Mouse (Mus musculus): Measurements from ENCODE around the gene Gm13275.
"Not testable (repeated sequence)": the region's sequence is repeated elsewhere in the genome, so short reads cannot be mapped to it uniquely, and the experiment has no call there.

The Gm13275 gene

GRCm38 (mm10) chr4:88793936-88794675 lies at the start of gene Gm13275:
Gene Gm13275 (plus strand): TSS chr4:88794487.
- not testable (repeated sequence) for DNase-seq (ENCODE audit: extremely low read depth, low read depth)

GRCm38 (mm10) chr4:88749926-88750325 lies 44.4 kb upstream of the Gm13275 start:
- DNase-seq (ENCODE audit: extremely low read depth, low read depth): no peak

DNA sequence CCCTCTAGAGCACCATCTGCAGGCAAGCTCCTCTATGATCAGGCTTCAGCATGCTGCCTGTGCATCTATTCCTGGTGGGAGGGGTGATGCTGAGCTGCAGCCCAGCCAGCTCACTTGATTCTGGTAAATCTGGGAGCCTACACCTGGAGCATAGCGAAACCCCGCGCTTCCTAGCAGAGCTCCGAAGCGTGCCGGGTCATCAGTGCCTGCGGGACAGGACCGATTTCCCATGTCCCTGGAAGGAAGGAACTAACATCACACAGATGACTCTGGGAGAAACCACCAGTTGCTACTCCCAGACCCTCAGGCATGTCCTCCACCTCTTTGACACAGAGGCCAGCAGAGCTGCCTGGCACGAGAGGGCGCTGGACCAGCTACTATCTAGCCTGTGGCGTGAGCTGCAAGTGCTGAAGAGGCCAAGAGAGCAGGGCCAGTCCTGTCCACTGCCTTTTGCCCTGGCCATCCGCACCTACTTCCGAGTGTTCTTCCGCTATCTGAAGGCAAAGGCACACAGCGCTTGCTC lies 39.4 kb upstream of the Gm13275 start, which contains the start of gene Gm13271:
Gene Gm13271, plus strand, starts transcription at position 51 of the 523 bp plus-strand sequence.
- not testable (repeated sequence) for DNase-seq (ENCODE audit: extremely low read depth, low read depth)

DNA sequence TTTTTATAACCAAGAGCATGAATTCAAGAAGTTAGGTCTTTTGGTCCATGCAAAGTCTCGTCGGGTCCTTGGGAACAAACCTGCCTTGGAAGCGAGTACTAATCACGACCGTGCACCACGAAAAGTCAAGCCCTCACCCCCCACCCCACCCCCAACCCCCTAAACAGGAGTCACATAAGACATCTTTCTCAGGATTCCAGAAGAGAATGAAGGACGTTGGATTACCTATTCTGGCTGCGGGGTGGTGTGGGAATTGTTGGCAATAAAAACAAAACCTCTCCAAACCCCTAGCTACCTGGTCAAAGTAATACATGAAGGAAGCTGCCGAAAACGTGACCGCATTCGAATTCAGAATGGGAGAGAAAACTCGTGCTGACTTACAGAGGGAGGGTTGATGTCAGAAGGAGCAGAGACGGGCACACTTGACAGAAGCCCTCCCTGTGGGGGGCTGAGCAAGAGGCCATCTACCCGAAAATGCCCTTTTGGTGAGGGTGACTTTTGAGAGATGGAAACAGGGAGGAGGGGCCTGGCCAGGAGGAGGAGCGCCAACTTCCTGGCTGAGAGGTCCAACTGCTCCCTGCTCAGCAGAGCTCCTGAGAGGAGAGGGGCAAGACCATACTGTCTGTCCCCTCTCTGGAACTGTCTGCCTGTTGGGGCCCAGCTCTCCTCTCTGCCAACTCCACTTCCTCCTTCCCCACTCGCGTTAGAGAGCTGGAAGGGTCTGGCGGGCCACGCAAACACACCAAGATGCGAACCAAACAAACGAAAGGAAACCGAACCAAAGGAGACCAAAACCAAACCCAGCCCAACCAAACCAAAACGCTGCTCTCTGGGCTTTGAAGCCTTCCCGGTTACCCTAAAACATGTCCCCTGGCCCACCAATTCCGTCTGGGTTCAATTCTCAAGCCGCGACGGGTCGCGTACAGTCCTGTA lies 37.4 kb upstream of the Gm13275 start:
- DNase-seq (ENCODE audit: extremely low read depth, low read depth): peak; percentile 43

DNA sequence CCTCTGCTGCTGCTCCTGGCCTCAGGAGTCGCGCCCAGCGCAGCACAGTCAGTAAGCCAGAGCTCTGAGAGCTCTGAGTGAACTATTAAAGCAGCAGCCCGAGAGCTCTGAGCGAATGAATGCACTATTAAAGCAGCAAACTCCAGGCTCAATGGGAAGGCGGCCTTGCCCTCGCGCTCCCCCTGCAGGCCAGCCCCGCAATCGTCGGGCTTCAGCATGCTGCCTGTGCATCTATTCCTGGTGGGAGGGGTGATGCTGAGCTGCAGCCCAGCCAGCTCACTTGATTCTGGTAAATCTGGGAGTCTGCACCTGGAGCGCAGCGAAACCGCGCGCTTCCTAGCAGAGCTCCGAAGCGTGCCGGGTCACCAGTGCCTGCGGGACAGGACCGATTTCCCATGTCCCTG lies 36.7 kb upstream of the Gm13275 start:
- not testable (repeated sequence) for DNase-seq (ENCODE audit: extremely low read depth, low read depth)

GRCm38 (mm10) chr4:88758751-88759150 lies 35.5 kb upstream of the Gm13275 start:
- not testable (repeated sequence) for DNase-seq (ENCODE audit: extremely low read depth, low read depth)

DNA sequence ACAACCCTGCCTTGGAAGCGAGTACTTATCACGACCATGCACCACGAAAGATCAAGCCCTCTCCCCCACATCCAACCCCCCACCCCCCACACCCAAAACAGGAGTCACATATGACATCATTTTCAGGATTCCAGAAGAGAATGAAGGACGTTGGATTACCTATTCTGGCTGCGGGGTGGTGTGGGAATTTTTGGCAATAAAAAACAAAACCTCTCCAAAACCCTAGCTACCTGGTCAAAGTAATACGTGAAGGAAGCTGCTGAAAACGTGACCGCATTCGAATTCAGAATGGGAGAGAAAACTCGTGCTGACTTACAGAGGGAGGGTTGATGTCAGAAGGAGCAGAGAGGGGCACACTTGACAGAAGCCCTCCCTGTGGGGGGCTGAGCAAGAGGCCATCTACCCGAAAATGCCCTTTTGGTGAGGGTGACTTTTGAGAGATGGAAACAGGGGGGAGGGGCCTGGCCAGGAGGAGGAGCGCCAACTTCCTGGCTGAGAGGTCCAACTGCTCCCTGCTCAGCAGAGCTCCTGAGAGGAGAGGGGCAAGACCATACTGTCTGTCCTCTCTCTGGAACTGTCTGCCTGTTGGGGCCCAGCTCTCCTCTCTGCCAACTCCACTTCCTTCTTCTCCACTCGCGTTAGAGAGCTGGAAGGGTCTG lies 34.5 kb upstream of the Gm13275 start, which contains the start of gene Gm13283:
Gene Gm13283, plus strand, starts transcription at position 510 of the 659 bp plus-strand sequence.
- DNase-seq (ENCODE audit: extremely low read depth, low read depth): peak; percentile 81

- DNase-seq (ENCODE audit: extremely low read depth, low read depth): not testable (repeated sequence)
Measured at GRCm38 (mm10) chr4:88760431-88760830, 33.9 kb upstream of the Gm13275 start.

GRCm38 (mm10) chr4:88761776-88762175 lies 32.5 kb upstream of the Gm13275 start:
- DNase-seq (ENCODE audit: extremely low read depth, low read depth): not testable (repeated sequence)

GRCm38 (mm10) chr4:88762341-88762740 lies 31.9 kb upstream of the Gm13275 start:
- DNase-seq (ENCODE audit: extremely low read depth, low read depth): not testable (repeated sequence)

- not testable (repeated sequence) for DNase-seq (ENCODE audit: extremely low read depth, low read depth)
Measured at GRCm38 (mm10) chr4:88763384-88764018, 30.8 kb upstream of the Gm13275 start.

DNA sequence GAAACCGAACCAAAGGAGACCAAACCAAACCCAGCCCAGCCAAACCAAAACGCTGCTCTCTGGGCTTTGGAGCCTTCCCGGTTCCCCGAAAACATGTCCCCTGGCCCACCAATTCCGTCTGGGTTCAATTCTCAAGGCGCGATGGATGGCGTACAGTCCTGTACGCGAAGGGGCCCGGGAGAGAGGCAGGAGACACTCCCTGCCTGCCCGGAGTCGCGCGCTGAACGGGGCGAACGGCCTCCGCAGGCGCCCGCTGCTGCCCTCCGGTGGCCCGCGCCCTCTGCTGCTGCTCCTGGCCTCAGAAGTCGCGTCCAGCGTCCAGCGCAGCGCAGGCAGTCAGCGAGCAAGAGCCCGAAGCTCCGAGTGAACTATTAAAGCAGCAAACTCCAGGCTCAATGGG lies 20.8 kb upstream of the Gm13275 start, which contains the start of gene Gm13290:
Gene Gm13290, plus strand, starts transcription at position 301 of the 400 bp plus-strand sequence.
- not testable (repeated sequence) for DNase-seq (ENCODE audit: extremely low read depth, low read depth)

DNA sequence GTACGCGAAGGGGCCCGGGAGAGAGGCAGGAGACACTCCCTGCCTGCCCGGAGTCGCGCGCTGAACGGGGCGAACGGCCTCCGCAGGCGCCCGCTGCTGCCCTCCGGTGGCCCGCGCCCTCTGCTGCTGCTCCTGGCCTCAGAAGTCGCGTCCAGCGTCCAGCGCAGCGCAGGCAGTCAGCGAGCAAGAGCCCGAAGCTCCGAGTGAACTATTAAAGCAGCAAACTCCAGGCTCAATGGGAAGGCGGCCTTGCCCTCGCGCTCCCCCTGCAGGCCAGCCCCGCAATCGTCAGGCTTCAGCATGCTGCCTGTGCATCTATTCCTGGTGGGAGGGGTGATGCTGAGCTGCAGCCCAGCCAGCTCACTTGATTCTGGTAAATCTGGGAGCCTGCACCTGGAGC lies 17.7 kb upstream of the Gm13275 start, which contains the start of gene Gm13289:
Gene Gm13289, plus strand, starts transcription at position 301 of the 400 bp plus-strand sequence.
- DNase-seq (ENCODE audit: extremely low read depth, low read depth): not testable (repeated sequence)

GRCm38 (mm10) chr4:88779550-88779949 lies 14.7 kb upstream of the Gm13275 start, which contains the start of gene Gm13272:
Gene Gm13272 (plus strand): TSS chr4:88779850.
- not testable (repeated sequence) for DNase-seq (ENCODE audit: extremely low read depth, low read depth)

DNA sequence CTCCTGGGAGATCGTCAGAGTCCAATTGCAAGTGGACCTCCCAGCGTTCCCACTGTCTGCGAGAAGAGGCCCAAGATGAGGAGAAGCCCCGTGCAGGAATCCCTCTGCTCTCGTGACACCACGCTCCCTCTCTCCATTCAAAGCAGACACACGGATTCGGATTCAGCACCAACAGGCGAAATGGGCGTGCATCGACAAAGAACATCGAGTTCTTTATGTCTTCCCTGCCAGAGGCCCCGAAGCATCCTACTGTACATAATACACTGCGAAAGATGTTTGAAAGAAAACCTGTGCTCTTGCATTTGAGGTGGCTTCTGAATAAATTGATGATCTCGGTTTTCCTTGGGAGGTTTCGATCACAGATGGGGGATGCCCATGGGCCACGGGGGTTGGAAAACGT lies 14.0 kb upstream of the Gm13275 start:
- not testable (repeated sequence) for DNase-seq (ENCODE audit: extremely low read depth, low read depth)

DNA sequence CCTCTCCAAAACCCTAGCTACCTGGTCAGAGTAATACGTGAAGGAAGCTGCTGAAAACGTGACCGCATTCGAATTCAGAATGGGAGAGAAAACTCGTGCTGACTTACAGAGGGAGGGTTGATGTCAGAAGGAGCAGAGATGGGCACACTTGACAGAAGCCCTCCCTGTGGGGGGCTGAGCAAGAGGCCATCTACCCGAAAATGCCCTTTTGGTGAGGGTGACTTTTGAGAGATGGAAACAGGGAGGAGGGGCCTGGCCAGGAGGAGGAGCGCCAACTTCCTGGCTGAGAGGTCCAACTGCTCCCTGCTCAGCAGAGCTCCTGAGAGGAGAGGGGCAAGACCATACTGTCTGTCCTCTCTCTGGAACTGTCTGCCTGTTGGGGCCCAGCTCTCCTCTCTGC lies 12.5 kb upstream of the Gm13275 start, which contains the start of gene Ifnz:
Gene Ifnz, plus strand, starts transcription at position 301 of the 400 bp plus-strand sequence.
- not testable (repeated sequence) for DNase-seq (ENCODE audit: extremely low read depth, low read depth)

GRCm38 (mm10) chr4:88782335-88782734 lies 12.0 kb upstream of the Gm13275 start:
- DNase-seq (ENCODE audit: extremely low read depth, low read depth): not testable (repeated sequence)

GRCm38 (mm10) chr4:88785409-88785808 lies 8.9 kb upstream of the Gm13275 start, which contains the start of gene Gm13276:
Gene Gm13276 (plus strand): TSS chr4:88785709.
- DNase-seq (ENCODE audit: extremely low read depth, low read depth): not testable (repeated sequence)

DNA sequence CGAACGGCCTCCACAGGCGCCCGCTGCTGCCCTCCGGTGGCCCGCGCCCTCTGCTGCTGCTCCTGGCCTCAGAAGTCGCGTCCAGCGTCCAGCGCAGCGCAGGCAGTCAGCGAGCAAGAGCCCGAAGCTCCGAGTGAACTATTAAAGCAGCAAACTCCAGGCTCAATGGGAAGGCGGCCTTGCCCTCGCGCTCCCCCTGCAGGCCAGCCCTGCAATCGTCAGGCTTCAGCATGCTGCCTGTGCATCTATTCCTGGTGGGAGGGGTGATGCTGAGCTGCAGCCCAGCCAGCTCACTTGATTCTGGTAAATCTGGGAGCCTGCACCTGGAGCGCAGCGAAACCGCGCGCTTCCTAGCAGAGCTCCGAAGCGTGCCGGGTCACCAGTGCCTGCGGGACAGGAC lies 5.9 kb upstream of the Gm13275 start, which contains the start of gene Gm13277:
Gene Gm13277, plus strand, starts transcription at position 231 of the 400 bp plus-strand sequence.
- DNase-seq (ENCODE audit: extremely low read depth, low read depth): not testable (repeated sequence)

- not testable (repeated sequence) for DNase-seq (ENCODE audit: extremely low read depth, low read depth)
Measured at GRCm38 (mm10) chr4:88791250-88791649, 3.0 kb upstream of the Gm13275 start, which contains the start of gene Gm13278. Gene Gm13278 (plus strand): TSS chr4:88791550.
